Mouse (Mus musculus) embryonic facial prominence, embryonic 14.5 days (tissue): Measurements from ENCODE around the gene Tubb1. TPM values are rescaled to one million over a fixed set of nuclear protein-coding genes. Genes with fewer than 3 reads are reported as not detected.

Experiments used
- ATAC-seq: fragments of 200-750 bp; cut with Nextera tagmentation; 2 replicates; pipeline ENCODE4 v1.8.0; 2017; ENCODE audit warnings: low read depth, moderate number of reproducible peaks, moderate TSS enrichment
- DNase-seq: peaks from one replicate; pipeline ENCODE4 v3.0.0-alpha.2; 2015; ENCODE audit warnings: low spot score
- H3K27ac ChIP-seq: fragments of 300-500 bp; sonication (generic); replicated peaks from 2 replicates; pipeline ENCODE4 v1.5.1; 2014; ENCODE audit warnings: low read depth, mild to moderate bottlenecking, low read length, moderate library complexity
- H3K27me3 ChIP-seq: fragments of 300-500 bp; sonication (generic); replicated peaks from 2 replicates; pipeline ENCODE4 v1.6.1; 2014; ENCODE audit warnings: low read length; ENCODE audit not compliant: control insufficient read depth, insufficient read depth
- H3K36me3 ChIP-seq: fragments of 300-500 bp; sonication (generic); 2 replicates; pipeline ENCODE4 v1.6.1; 2014; ENCODE audit warnings: low read length, mixed read lengths; ENCODE audit not compliant: control insufficient read depth, insufficient read depth
- H3K4me1 ChIP-seq: fragments of 300-500 bp; sonication (generic); 2 replicates; pipeline ENCODE4 v1.6.1; 2014; ENCODE audit warnings: antibody characterized with exemption, low read length; ENCODE audit not compliant: control insufficient read depth, insufficient read depth
- H3K4me2 ChIP-seq: fragments of 300-500 bp; sonication (generic); 2 replicates; pipeline ENCODE4 v1.6.1; 2014; ENCODE audit warnings: low read depth, mild to moderate bottlenecking, low read length, moderate library complexity, mixed read lengths
- H3K4me3 ChIP-seq: fragments of 300-500 bp; sonication (generic); 2 replicates; pipeline ENCODE4 v1.5.1; 2014; ENCODE audit warnings: low read depth, mild to moderate bottlenecking, low read length
- H3K9ac ChIP-seq: fragments of 300-500 bp; sonication (generic); 2 replicates; pipeline ENCODE4 v1.6.1; 2014; ENCODE audit warnings: low read depth, mild to moderate bottlenecking, low read length, moderate library complexity, mixed read lengths
- H3K9me3 ChIP-seq: fragments of 300-500 bp; sonication (generic); 2 replicates; pipeline ENCODE4 v1.6.1; 2016; ENCODE audit warnings: low read length; ENCODE audit not compliant: control insufficient read depth
- WGBS: fragments of 180-500 bp; shearing (Covaris S2); extraction: QIAGEN DNeasy Blood & Tissue Kit; methylation state at CpG from one replicate; pipeline ENCODE4 v1.1.7; 2014; 5-methylcytosine and 5-hydroxymethylcytosine counted together
- polyA plus RNA-seq: library from polyadenylated mRNA; unstranded; fragments of >200 nt; fragmentation: Nextera tagmentation; extraction: Ambion mirVana; gene quantifications from 2 replicates; pipeline ENCODE4 v1.2.1, GENCODE M21; 2014

The Tubb1 gene
- polyA plus RNA-seq, 1 experiment from 2014 or later, result 1.6 TPM

GRCm38 (mm10) chr2:174428076-174428835 lies 22.2 kb upstream of the Tubb1 start:
- ATAC-seq (no peak), DNase-seq (no peak)
- no peak overlapping the region for H3K4me2 ChIP-seq
- no peaks in the 10 kb centered on the region for H3K4me1 ChIP-seq
- H3K36me3 ChIP-seq, result peaks cover 76% of the 10 kb centered on the region
- H3K27ac ChIP-seq, result no peak overlapping the region
- H3K27me3 ChIP-seq, result no peaks in the 10 kb centered on the region
- H3K9ac ChIP-seq, result no peak overlapping the region
- no peaks in the 10 kb centered on the region for H3K9me3 ChIP-seq
- no peak overlapping the region for H3K4me3 ChIP-seq
- 77% methylated on average over 18 of the region's 18 CpGs for WGBS

GRCm38 (mm10) chr2:174428996-174429591 lies 21.4 kb upstream of the Tubb1 start:
- Histone ChIP-seq H3K4me2 (no peak overlapping the region), H3K4me3 (no peak overlapping the region), H3K9me3 (no peaks in the 10 kb centered on the region), H3K27ac (no peak overlapping the region), H3K27me3 (no peaks in the 10 kb centered on the region), H3K9ac (no peak overlapping the region), H3K36me3 (peaks cover 68% of the 10 kb centered on the region), H3K4me1 (no peaks in the 10 kb centered on the region)
- WGBS, result 73% methylated on average over 9 of the region's 10 CpGs
- peak; percentile 41 for DNase-seq
- ATAC-seq, result peak; percentile 31; the same call in 1 of the 2 replicates

GRCm38 (mm10) chr2:174434943-174435342 lies 15.6 kb upstream of the Tubb1 start:
- H3K4me2 ChIP-seq, result no peak overlapping the region
- no peaks in the 10 kb centered on the region for H3K27me3 ChIP-seq
- H3K27ac ChIP-seq, result no peak overlapping the region
- DNase-seq, result no peak
- H3K4me1 ChIP-seq, result peaks cover 12% of the 10 kb centered on the region; the same call in 1 of the 2 replicates
- ATAC-seq, result no peak
- no peaks in the 10 kb centered on the region for H3K9me3 ChIP-seq
- no peak overlapping the region for H3K4me3 ChIP-seq
- peaks cover 26% of the 10 kb centered on the region; the same call in 1 of the 2 replicates for H3K36me3 ChIP-seq
- no peak overlapping the region for H3K9ac ChIP-seq
- 95% methylated on average over 9 of the region's 9 CpGs for WGBS

- H3K9me3 ChIP-seq, result no peaks in the 10 kb centered on the region
- H3K9ac ChIP-seq, result no peak overlapping the region
- no peaks in the 10 kb centered on the region for H3K27me3 ChIP-seq
- H3K4me3 ChIP-seq, result no peak overlapping the region
- DNase-seq (no peak), ATAC-seq (no peak)
- peaks cover 12% of the 10 kb centered on the region; the same call in 1 of the 2 replicates for H3K4me1 ChIP-seq
- H3K4me2 ChIP-seq, result no peak overlapping the region
- 86% methylated on average over 26 of the region's 26 CpGs for WGBS
- H3K27ac ChIP-seq, result no peak overlapping the region
- peaks cover 23% of the 10 kb centered on the region; the same call in 1 of the 2 replicates for H3K36me3 ChIP-seq
Observed at GRCm38 (mm10) chr2:174436076-174436701, 14.3 kb upstream of the Tubb1 start.

GRCm38 (mm10) chr2:174436916-174437696 lies 13.4 kb upstream of the Tubb1 start:
- H3K9me3 ChIP-seq, result no peaks in the 10 kb centered on the region
- no peak overlapping the region for H3K9ac ChIP-seq
- no peaks in the 10 kb centered on the region for H3K27me3 ChIP-seq
- WGBS, result 96% methylated on average over 7 of the region's 7 CpGs
- DNase-seq (no peak), ATAC-seq (no peak)
- H3K4me1 ChIP-seq, result peaks cover 12% of the 10 kb centered on the region; the same call in 1 of the 2 replicates
- no peak overlapping the region; the same call in 1 of the 2 replicates for H3K4me2 ChIP-seq
- H3K27ac ChIP-seq, result no peak overlapping the region
- H3K36me3 ChIP-seq, result peaks cover 18% of the 10 kb centered on the region; the same call in 1 of the 2 replicates
- H3K4me3 ChIP-seq, result no peak overlapping the region

- peaks cover 12% of the 10 kb centered on the region; the same call in 1 of the 2 replicates for H3K4me1 ChIP-seq
- H3K9ac ChIP-seq, result peak overlapping the region; percentile 64; the same call in 1 of the 2 replicates
- no peak for DNase-seq
- no peaks in the 10 kb centered on the region for H3K9me3 ChIP-seq
- no peak overlapping the region; the same call in 1 of the 2 replicates for H3K27ac ChIP-seq
- WGBS, result 98% methylated on average over 4 of the region's 4 CpGs
- no peaks in the 10 kb centered on the region for H3K27me3 ChIP-seq
- H3K36me3 ChIP-seq, result peaks cover 14% of the 10 kb centered on the region; the same call in 1 of the 2 replicates
- peak overlapping the region; percentile 71 for H3K4me2 ChIP-seq
- no peak overlapping the region for H3K4me3 ChIP-seq
- ATAC-seq, result no peak
Observed at GRCm38 (mm10) chr2:174437697-174437982, 12.9 kb upstream of the Tubb1 start.

GRCm38 (mm10) chr2:174438181-174438580 lies 12.3 kb upstream of the Tubb1 start:
- H3K4me2 ChIP-seq, result peak overlapping the region; percentile 71
- DNase-seq, result no peak
- peak overlapping the region; percentile 64 for H3K9ac ChIP-seq
- peaks cover 12% of the 10 kb centered on the region; the same call in 1 of the 2 replicates for H3K36me3 ChIP-seq
- peak overlapping the region; percentile 51 for H3K4me3 ChIP-seq
- H3K9me3 ChIP-seq, result no peaks in the 10 kb centered on the region
- H3K27ac ChIP-seq, result no peak overlapping the region; the same call in 1 of the 2 replicates
- H3K27me3 ChIP-seq, result no peaks in the 10 kb centered on the region
- ATAC-seq, result no peak; the same call in 1 of the 2 replicates
- peaks cover 12% of the 10 kb centered on the region; the same call in 1 of the 2 replicates for H3K4me1 ChIP-seq
- 69% methylated on average over 11 of the region's 11 CpGs for WGBS
